Mouse (Mus musculus): ENCODE data around the gene Lama4. TPM values are rescaled to one million over a fixed set of nuclear protein-coding genes. Genes with fewer than 3 reads are reported as not detected.

Lama4 gene
- polyA plus RNA-seq, 1 experiment from 2014 or later, result 21.6 TPM

DNA sequence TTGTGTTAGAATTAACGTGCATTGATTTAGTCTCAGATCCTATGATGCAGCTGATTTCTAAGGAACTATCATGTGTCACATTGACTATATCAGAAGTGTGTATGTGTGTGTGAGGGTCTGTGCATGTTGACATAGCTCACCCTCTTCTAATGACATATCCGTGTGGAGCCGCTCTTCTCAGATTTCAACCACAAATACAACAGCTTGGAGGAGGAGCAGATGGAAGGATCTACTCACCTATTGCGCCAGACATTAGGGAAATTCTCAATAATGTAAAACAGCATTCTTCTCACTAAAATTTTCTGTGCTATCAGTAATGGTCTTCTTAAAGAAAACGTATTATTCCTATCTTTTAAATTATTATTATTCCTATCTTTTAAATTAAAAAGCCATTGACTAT lies 191.4 kb downstream of the Lama4 start:
- WGBS, result 91% methylated on average over 5 of the region's 5 CpGs
- Histone ChIP-seq H3K9ac (no peak overlapping the region), H3K4me3 (replicated peaks; ENCODE audit: low read length) (no peak overlapping the region), H3K4me1 (replicated peaks; ENCODE audit: control insufficient read depth, insufficient read depth, low read length) (no peaks in the 10 kb centered on the region), H3K36me3 (replicated peaks; ENCODE audit: control insufficient read depth, insufficient read depth) (no peaks in the 10 kb centered on the region), H3K9me3 (ENCODE audit: control insufficient read depth, low read length) (no peaks in the 10 kb centered on the region), H3K27ac (no peak overlapping the region), H3K4me2 (replicated peaks) (no peak overlapping the region), H3K27me3 (ENCODE audit: control insufficient read depth, insufficient read depth, low read length) (no peaks in the 10 kb centered on the region)
- ATAC-seq (ENCODE audit: low FRiP score), result no peak
- no peak for DNase-seq (ENCODE audit: low spot score)

DNA sequence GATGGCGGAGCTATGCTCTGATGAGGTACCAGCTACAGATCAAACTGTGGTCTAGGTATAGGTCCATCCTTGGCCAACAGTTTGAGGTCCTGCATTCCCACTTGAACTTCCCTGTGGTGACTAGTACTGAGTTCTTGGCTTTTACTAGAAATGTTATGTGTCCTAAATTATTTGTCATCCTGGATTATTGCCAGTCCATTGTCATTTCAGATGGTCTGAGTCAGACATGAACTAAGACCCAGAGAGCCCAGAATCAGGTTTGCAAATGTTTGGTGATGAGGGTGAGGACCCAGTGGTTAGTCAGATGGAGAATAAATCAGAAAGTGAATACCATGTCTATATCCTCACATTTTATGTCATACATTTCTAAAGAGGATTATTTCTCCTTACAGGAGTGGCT lies 192.0 kb downstream of the Lama4 start:
- Histone ChIP-seq H3K9ac (no peak overlapping the region), H3K4me2 (replicated peaks) (no peak overlapping the region), H3K4me3 (replicated peaks; ENCODE audit: low read length) (no peak overlapping the region), H3K27me3 (ENCODE audit: control insufficient read depth, insufficient read depth, low read length) (no peaks in the 10 kb centered on the region), H3K9me3 (ENCODE audit: control insufficient read depth, low read length) (no peaks in the 10 kb centered on the region), H3K4me1 (replicated peaks; ENCODE audit: control insufficient read depth, insufficient read depth, low read length) (no peaks in the 10 kb centered on the region), H3K36me3 (replicated peaks; ENCODE audit: control insufficient read depth, insufficient read depth) (no peaks in the 10 kb centered on the region), H3K27ac (no peak overlapping the region)
- 91% methylated on average over 1 of the region's 1 CpGs for WGBS
- DNase-seq (ENCODE audit: low spot score), result no peak
- ATAC-seq (ENCODE audit: low FRiP score), result no peak

GRCm38 (mm10) chr10:39158306-39158705 lies 193.0 kb downstream of the Lama4 start:
- Histone ChIP-seq H3K9ac (no peak overlapping the region), H3K27ac (no peak overlapping the region), H3K9me3 (ENCODE audit: control insufficient read depth, low read length) (no peaks in the 10 kb centered on the region), H3K4me3 (replicated peaks; ENCODE audit: low read length) (no peak overlapping the region), H3K4me1 (replicated peaks; ENCODE audit: control insufficient read depth, insufficient read depth, low read length) (no peaks in the 10 kb centered on the region), H3K36me3 (replicated peaks; ENCODE audit: control insufficient read depth, insufficient read depth) (no peaks in the 10 kb centered on the region), H3K27me3 (ENCODE audit: control insufficient read depth, insufficient read depth, low read length) (no peaks in the 10 kb centered on the region), H3K4me2 (replicated peaks) (no peak overlapping the region)
- DNase-seq (ENCODE audit: low spot score) (no peak), ATAC-seq (ENCODE audit: low FRiP score) (no peak)
- WGBS, result 51% methylated on average over 12 of the region's 12 CpGs

Other genes with a start within 250 kb of the Lama4 start
- gene Rfpl4b, start 143.7 kb upstream of the Lama4 start, polyA plus RNA-seq (2014; fragmentation: Nextera tagmentation; extraction: Ambion mirVana), result not detected in 2 replicates
- 30.5 and 38.9 TPM in 2 replicates for gene Fam229b, start 168.4 kb downstream of the Lama4 start, polyA plus RNA-seq (2014; fragmentation: Nextera tagmentation; extraction: Ambion mirVana)
- 8.2 and 8.8 TPM in 2 replicates for gene Tube1, start 168.5 kb downstream of the Lama4 start, polyA plus RNA-seq (2014; fragmentation: Nextera tagmentation; extraction: Ambion mirVana)
- 0.33 and 0.41 TPM in 2 replicates for gene Ccn6, start 198.3 kb downstream of the Lama4 start, polyA plus RNA-seq (2014; fragmentation: Nextera tagmentation; extraction: Ambion mirVana)